Mouse (Mus musculus): ENCODE data around the gene Foxred2. TPM values are rescaled to one million over a fixed set of nuclear protein-coding genes. Genes with fewer than 3 reads are reported as not detected.

Foxred2 gene
- total RNA-seq (2015; ENCODE audit: low replicate concordance) = 3.4 and 4.3 TPM in 2 replicates
- total RNA-seq (2017; ENCODE audit: low replicate concordance) = 1.2 and 1.4 TPM in 2 replicates

GRCm38 (mm10) chr15:77956404-77956901, at the start of gene Foxred2:
Gene Foxred2, minus strand, starts transcription at chr15:77956722.
- peak; percentile 73 for ATAC-seq (replicated peaks; ENCODE audit: low FRiP score, poor library complexity, severe bottlenecking)

- ATAC-seq (replicated peaks; ENCODE audit: low FRiP score, poor library complexity, severe bottlenecking) = peak; percentile 77
These were observed 47.4 kb upstream of the Foxred2 start for GRCm38 (mm10) chr15:78003929-78004328.

- no peak for ATAC-seq (replicated peaks; ENCODE audit: low FRiP score, poor library complexity, severe bottlenecking)
These were observed 44.9 kb upstream of the Foxred2 start for GRCm38 (mm10) chr15:78001400-78001799.

- ATAC-seq (replicated peaks; ENCODE audit: low FRiP score, poor library complexity, severe bottlenecking) = no peak
These were observed 32.0 kb upstream of the Foxred2 start for GRCm38 (mm10) chr15:77988541-77988940.

GRCm38 (mm10) chr15:77983391-77983790, 26.9 kb upstream of the Foxred2 start:
- ATAC-seq (replicated peaks; ENCODE audit: low FRiP score, poor library complexity, severe bottlenecking) = no peak

- no peak for ATAC-seq (replicated peaks; ENCODE audit: low FRiP score, poor library complexity, severe bottlenecking)
These were observed 25.8 kb upstream of the Foxred2 start for GRCm38 (mm10) chr15:77982195-77982939.

GRCm38 (mm10) chr15:77981181-77981680, 24.7 kb upstream of the Foxred2 start:
- ATAC-seq (replicated peaks; ENCODE audit: low FRiP score, poor library complexity, severe bottlenecking) = no peak

- no peak for ATAC-seq (replicated peaks; ENCODE audit: low FRiP score, poor library complexity, severe bottlenecking)
These were observed 22.9 kb upstream of the Foxred2 start for GRCm38 (mm10) chr15:77979427-77979865.

- ATAC-seq (replicated peaks; ENCODE audit: low FRiP score, poor library complexity, severe bottlenecking) = peak; percentile 76
These were observed 21.1 kb upstream of the Foxred2 start for GRCm38 (mm10) chr15:77977663-77978062.

- 0 out of 2 replicates have a peak, but pooled peaks have one; percentile 7 for ATAC-seq (replicated peaks; ENCODE audit: low FRiP score, poor library complexity, severe bottlenecking)
These were observed 17.8 kb upstream of the Foxred2 start for GRCm38 (mm10) chr15:77974165-77974841.

- ATAC-seq (replicated peaks; ENCODE audit: low FRiP score, poor library complexity, severe bottlenecking) = peak; percentile 86
These were observed 14.2 kb upstream of the Foxred2 start, which contains the start of gene Eif3d for GRCm38 (mm10) chr15:77970470-77971292. Gene Eif3d, minus strand, starts transcription at chr15:77970813.

GRCm38 (mm10) chr15:77969940-77970469, 13.5 kb upstream of the Foxred2 start:
- no peak; the same call in 1 of the 2 replicates for ATAC-seq (replicated peaks; ENCODE audit: low FRiP score, poor library complexity, severe bottlenecking)

- peak; percentile 49 for ATAC-seq (replicated peaks; ENCODE audit: low FRiP score, poor library complexity, severe bottlenecking)
These were observed 8.6 kb upstream of the Foxred2 start for GRCm38 (mm10) chr15:77965117-77965528.

GRCm38 (mm10) chr15:77962447-77962846, 5.9 kb upstream of the Foxred2 start:
- no peak for ATAC-seq (replicated peaks; ENCODE audit: low FRiP score, poor library complexity, severe bottlenecking)

GRCm38 (mm10) chr15:77960693-77961092, 4.2 kb upstream of the Foxred2 start:
- no peak for ATAC-seq (replicated peaks; ENCODE audit: low FRiP score, poor library complexity, severe bottlenecking)

GRCm38 (mm10) chr15:77958071-77958470, 1.5 kb upstream of the Foxred2 start:
- ATAC-seq (replicated peaks; ENCODE audit: low FRiP score, poor library complexity, severe bottlenecking) = no peak

GRCm38 (mm10) chr15:77957625-77958024, 1.1 kb upstream of the Foxred2 start:
- ATAC-seq (replicated peaks; ENCODE audit: low FRiP score, poor library complexity, severe bottlenecking) = no peak

GRCm38 (mm10) chr15:77955440-77956403, 800 bp downstream of the Foxred2 start:
- no peak for ATAC-seq (replicated peaks; ENCODE audit: low FRiP score, poor library complexity, severe bottlenecking)

Measured in erythroid progenitor cell, adult 5-6 weeks (primary cell).